Mouse (Mus musculus): ENCODE measurements around the gene Rassf2. TPM values are rescaled to one million over a fixed set of nuclear protein-coding genes. Genes with fewer than 3 reads are reported as not detected.
A peak's percentile ranks its signal among the peaks of the same experiment; 100 is the strongest.

Rassf2 gene
- polyA plus RNA-seq, 1 experiment, result 11.9 TPM

DNA sequence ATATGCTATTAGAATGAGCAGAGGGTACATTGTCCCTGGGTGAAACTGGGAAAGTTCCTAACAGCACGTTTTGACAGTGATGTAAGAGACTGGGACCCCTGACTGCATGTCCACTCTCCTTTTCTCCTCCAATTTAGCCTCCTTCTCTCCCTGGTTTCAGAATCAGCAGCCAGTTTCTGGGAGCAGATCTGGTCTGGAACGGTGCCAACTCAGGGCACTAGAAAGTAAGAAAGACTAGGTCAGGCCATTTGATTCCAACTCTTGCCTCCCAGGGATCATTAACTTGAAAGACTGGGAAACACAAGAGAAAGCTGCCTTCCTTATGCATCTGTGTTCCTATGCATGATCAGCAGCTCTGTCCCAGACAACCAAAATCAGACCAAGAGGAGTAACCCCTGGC is 77.6 kb downstream of the Rassf2 start:
- Histone ChIP-seq H3K4me1 (ENCODE audit: control insufficient read depth, insufficient read depth, low read length) (no peaks in the 10 kb centered on the region), H3K4me3 (ENCODE audit: insufficient read depth, low read length) (no peak overlapping the region), H3K27ac (ENCODE audit: insufficient read depth, low read length) (no peak overlapping the region)
- TF ChIP-seq CTCF (IDR thresholded peaks at IDR 0.05; ENCODE audit: borderline replicate concordance, insufficient read depth, low read length) (no peak), POLR2A (IDR thresholded peaks at IDR 0.05; ENCODE audit: low read depth, low read length) (no peak)

DNA sequence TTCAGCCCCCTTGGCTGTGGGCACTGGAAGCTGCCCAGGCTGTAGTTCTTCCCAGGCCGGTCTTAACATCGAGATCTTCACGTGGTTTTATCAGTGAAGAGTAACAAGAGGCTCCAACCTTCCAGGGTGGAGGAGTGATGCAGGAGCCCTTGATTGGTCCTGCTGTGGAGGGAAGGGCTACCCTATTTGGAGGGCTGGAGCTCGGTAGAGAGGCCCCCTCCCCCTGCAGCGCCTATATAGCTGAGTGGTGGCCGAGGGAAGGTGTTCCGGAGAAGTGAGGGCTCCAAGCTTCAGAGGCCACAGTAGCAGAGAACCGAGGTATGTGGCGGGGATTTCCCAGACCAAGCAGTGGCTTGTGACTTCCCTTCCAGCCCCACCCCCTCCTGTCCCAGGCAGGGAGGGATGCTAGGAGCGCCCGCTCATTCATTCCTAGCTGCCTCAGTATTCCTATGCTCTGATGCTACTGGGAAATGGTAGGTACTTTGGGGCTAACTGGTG is 79.4 kb downstream of the Rassf2 start, which contains the start of gene Prnd:
Prnd (plus strand) TSS at position 264 of the 498 bp plus-strand sequence.
- H3K4me1 ChIP-seq (ENCODE audit: control insufficient read depth, insufficient read depth, low read length), result no peaks in the 10 kb centered on the region
- H3K27ac ChIP-seq (ENCODE audit: insufficient read depth, low read length), result no peak within 1 kb of the TSS
- TF ChIP-seq CTCF (IDR thresholded peaks at IDR 0.05; ENCODE audit: borderline replicate concordance, insufficient read depth, low read length), result no peak
- no peak for TF ChIP-seq POLR2A (IDR thresholded peaks at IDR 0.05; ENCODE audit: low read depth, low read length)
- no peak within 1 kb of the TSS for H3K4me3 ChIP-seq (ENCODE audit: insufficient read depth, low read length)

DNA sequence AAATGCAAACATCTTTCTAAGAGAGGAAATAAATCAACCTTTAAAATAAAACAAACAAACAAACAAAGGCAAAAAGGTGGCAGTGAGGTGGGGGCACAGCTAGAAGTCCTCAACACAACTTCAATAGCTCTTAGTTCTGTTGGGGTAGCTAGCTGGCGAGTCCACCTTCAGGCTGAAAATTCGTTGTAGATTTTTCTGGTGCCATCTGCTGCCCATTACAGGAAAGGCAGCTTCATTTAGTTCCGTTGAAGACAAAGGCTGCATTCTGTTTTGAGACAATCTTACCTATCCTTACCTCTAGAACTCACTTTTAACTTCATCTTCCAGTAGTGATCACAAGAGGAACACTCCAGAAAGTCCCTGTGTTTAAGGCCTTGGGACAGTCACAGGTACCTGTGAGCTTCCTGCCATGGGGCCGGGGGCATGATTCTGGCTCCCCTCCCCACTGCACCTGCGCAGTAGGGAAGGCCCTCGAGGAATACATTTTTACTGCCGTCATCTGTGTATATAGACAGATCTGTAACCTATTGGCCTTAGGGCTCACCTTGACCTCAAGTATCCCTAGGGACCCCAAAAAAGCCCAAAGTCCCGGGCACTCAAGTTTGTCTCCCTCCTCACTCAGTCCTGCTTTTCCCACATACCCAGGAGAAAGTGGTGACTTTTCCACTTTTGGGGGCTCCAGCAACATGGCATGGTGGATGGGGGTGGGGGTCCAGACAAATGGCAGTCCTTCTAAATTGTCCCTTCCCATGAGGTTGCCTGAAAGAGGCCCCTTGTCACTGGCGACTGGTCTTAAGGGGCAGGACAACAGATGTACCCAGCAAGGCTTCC is 80.1 kb downstream of the Rassf2 start:
- no peak overlapping the region for H3K4me3 ChIP-seq (ENCODE audit: insufficient read depth, low read length)
- H3K27ac ChIP-seq (ENCODE audit: insufficient read depth, low read length), result no peak overlapping the region
- TF ChIP-seq POLR2A (IDR thresholded peaks at IDR 0.05; ENCODE audit: low read depth, low read length), result no peak
- TF ChIP-seq CTCF (IDR thresholded peaks at IDR 0.05; ENCODE audit: borderline replicate concordance, insufficient read depth, low read length), result no peak
- H3K4me1 ChIP-seq (ENCODE audit: control insufficient read depth, insufficient read depth, low read length), result 0 out of 2 replicates have a peak, but pooled peaks cover 2% of the 10 kb centered on the region

DNA sequence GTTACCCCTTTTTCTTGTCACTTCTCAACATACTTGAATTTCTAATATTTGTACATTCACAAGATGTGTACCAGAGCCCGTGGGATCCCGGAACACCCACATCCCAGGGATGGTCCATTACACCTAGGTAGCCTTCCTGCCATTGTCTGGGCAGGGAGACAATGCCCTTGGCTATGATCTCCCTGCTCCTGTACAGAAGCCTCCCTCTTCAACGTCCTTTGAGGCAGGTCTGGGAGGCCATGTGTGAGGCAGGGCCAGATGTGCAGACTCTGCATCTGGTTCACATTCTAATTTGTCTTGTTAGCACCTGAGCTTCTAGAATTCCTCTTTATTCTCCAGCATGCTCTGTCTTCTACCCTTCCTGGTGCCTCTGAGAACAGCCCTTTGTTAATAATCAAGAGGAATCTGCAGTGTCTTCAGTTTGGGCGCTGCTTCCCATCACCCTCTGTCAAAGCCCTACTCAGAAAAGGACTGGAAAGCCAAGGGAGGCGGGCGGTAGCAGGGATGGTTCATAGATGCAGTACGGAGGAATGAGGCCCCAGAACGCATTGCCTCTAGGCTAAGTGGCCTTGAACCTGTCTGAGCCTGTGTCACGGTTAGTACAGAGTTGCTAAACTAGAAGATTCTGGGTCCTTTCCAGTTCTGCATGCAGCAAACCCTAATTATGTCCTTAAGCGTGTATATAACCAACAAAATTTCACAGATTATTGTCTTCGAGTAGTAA is 81.0 kb downstream of the Rassf2 start:
- Histone ChIP-seq H3K4me1 (ENCODE audit: control insufficient read depth, insufficient read depth, low read length) (0 out of 2 replicates have a peak, but pooled peaks cover 4% of the 10 kb centered on the region), H3K27ac (ENCODE audit: insufficient read depth, low read length) (no peak overlapping the region), H3K4me3 (ENCODE audit: insufficient read depth, low read length) (no peak overlapping the region)
- TF ChIP-seq POLR2A (IDR thresholded peaks at IDR 0.05; ENCODE audit: low read depth, low read length) (no peak), CTCF (IDR thresholded peaks at IDR 0.05; ENCODE audit: borderline replicate concordance, insufficient read depth, low read length) (no peak)

DNA sequence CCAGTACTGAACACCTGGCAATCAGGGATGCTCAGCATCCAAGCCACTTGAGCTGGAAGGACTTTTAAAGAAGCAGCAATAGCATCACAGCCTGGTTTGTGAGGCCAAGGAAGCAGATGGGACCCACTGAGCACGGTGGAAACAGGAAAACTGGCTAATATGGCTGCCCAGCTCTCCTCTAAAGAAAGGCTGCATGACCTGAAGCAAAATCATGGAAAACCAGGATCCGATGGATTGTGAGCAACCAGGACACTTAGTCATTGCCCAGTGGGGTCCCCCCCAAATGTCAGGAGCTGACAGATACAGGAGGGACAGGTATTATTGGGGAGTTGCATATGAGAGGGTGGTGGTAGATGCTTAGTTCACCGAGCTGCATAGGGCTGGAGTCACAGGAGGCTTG is 81.9 kb downstream of the Rassf2 start:
- TF ChIP-seq POLR2A (IDR thresholded peaks at IDR 0.05; ENCODE audit: low read depth, low read length) (no peak), CTCF (IDR thresholded peaks at IDR 0.05; ENCODE audit: borderline replicate concordance, insufficient read depth, low read length) (no peak)
- H3K4me3 ChIP-seq (ENCODE audit: insufficient read depth, low read length), result no peak overlapping the region
- H3K4me1 ChIP-seq (ENCODE audit: control insufficient read depth, insufficient read depth, low read length), result 0 out of 2 replicates have a peak, but pooled peaks cover 4% of the 10 kb centered on the region
- no peak overlapping the region for H3K27ac ChIP-seq (ENCODE audit: insufficient read depth, low read length)

DNA sequence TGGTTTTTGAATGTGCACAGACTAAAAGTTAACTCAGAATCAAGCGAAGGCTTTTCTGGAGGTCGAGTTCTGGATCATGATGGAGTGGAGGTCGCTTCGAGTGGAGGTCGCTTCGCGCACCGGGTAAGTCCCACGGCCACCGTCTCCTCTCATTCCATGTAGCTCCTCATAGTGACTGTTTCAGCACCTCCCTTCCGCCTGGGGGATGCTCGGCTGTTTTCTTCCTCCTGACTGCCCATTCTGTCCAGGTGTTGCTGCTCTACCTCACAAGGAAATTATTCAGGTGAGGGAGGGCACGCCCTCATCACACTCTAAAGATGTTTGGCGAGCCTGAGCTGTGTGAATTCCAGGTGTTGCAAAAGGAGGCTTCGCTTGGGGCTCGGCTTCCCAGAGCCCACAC is 83.7 kb downstream of the Rassf2 start:
- Histone ChIP-seq H3K4me3 (ENCODE audit: insufficient read depth, low read length) (no peak overlapping the region), H3K4me1 (ENCODE audit: control insufficient read depth, insufficient read depth, low read length) (0 out of 2 replicates have a peak, but pooled peaks cover 4% of the 10 kb centered on the region), H3K27ac (ENCODE audit: insufficient read depth, low read length) (no peak overlapping the region)
- TF ChIP-seq POLR2A (IDR thresholded peaks at IDR 0.05; ENCODE audit: low read depth, low read length) (no peak), CTCF (IDR thresholded peaks at IDR 0.05; ENCODE audit: borderline replicate concordance, insufficient read depth, low read length) (no peak)

DNA sequence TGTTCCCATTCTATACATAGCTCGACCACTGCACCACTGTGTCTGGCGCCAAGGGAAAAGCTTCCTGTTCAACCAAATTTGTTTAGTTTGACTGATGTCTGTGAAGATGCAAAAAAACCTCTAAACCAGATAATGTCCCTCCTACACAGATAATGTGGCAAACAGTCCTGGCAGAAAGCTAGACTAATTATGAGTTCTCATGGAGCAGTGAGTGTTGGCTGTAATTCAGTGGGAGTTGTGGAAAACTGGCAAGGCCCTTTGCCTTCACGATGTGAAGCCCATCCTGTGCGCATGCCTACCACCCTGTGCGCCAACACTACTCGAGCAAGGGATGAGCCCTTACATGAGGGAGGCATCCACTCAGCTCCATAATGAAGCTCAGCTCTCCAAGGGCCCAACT is 84.3 kb downstream of the Rassf2 start:
- H3K4me1 ChIP-seq (ENCODE audit: control insufficient read depth, insufficient read depth, low read length), result 0 out of 2 replicates have a peak, but pooled peaks cover 4% of the 10 kb centered on the region

DNA sequence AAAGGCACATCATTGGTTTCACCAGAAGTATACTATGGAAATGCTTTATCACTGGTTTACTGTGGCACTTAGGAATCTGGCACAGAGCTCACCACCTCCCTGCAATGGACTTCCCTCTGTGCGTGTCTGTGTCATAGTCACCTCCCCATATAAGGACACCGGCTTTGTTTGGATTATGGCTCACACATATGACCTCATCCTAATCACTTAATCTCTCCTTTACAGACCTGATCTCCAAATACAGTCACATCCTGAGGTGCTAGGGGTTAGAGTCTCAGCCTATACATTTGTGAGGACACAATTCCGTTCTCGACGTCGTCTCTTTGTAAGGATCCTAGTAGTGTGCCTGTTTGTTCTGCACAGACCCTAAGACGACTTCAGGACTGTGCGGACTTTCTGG is 84.8 kb downstream of the Rassf2 start:
- Histone ChIP-seq H3K4me1 (ENCODE audit: control insufficient read depth, insufficient read depth, low read length) (0 out of 2 replicates have a peak, but pooled peaks cover 4% of the 10 kb centered on the region), H3K4me3 (ENCODE audit: insufficient read depth, low read length) (no peak overlapping the region), H3K27ac (ENCODE audit: insufficient read depth, low read length) (peak overlapping the region; percentile 27; the same call in 1 of the 2 replicates)
- TF ChIP-seq POLR2A (IDR thresholded peaks at IDR 0.05; ENCODE audit: low read depth, low read length) (no peak), CTCF (IDR thresholded peaks at IDR 0.05; ENCODE audit: borderline replicate concordance, insufficient read depth, low read length) (no peak)

More for the DNA sequence above, 84.3 kb downstream of the Rassf2 start:
- Histone ChIP-seq H3K4me3 (ENCODE audit: insufficient read depth, low read length) (no peak overlapping the region), H3K27ac (ENCODE audit: insufficient read depth, low read length) (no peak overlapping the region)
- TF ChIP-seq CTCF (IDR thresholded peaks at IDR 0.05; ENCODE audit: borderline replicate concordance, insufficient read depth, low read length) (no peak), POLR2A (IDR thresholded peaks at IDR 0.05; ENCODE audit: low read depth, low read length) (no peak)

DNA sequence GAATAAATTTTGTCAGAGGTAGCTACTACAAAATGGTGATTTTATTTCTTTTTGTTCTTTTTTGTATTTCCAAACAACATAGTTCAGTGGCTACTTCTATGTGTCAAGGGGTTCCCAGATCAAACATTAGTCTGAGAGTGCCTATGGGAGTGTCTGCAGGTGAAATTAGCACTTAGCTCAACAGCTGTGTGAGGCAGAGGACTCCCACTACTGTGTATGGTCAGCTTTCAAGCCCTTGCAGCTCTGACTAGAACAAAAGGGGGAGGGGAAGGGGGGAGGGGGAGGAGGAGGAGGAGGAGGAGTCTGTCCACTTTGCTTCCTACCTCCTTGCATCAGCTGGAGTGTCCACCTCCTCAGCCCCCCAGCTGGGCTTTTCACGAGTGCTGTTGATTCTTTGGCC is 85.7 kb downstream of the Rassf2 start:
- Histone ChIP-seq H3K4me3 (ENCODE audit: insufficient read depth, low read length) (no peak overlapping the region), H3K27ac (ENCODE audit: insufficient read depth, low read length) (no peak overlapping the region), H3K4me1 (ENCODE audit: control insufficient read depth, insufficient read depth, low read length) (0 out of 2 replicates have a peak, but pooled peaks cover 4% of the 10 kb centered on the region)
- TF ChIP-seq CTCF (IDR thresholded peaks at IDR 0.05; ENCODE audit: borderline replicate concordance, insufficient read depth, low read length), result no peak
- TF ChIP-seq POLR2A (IDR thresholded peaks at IDR 0.05; ENCODE audit: low read depth, low read length), result no peak

All from embryonic fibroblast, embryonic 13.5 days (primary cell).